Mouse (Mus musculus) cerebellum, adult 11-12 months (tissue): ENCODE data around the gene Luzp1.
A peak's percentile ranks its signal among the peaks of the same experiment; 100 is the strongest.

ENCODE experiments used
- DNase-seq: peaks from one replicate; pipeline ENCODE4 v3.0.0; 2022

Luzp1 gene

GRCm38 (mm10) chr4:136462839-136463178 lies 6.8 kb upstream of the Luzp1 start:
- DNase-seq = peak; percentile 47

GRCm38 (mm10) chr4:136463436-136463835 lies 6.1 kb upstream of the Luzp1 start:
- peak; percentile 33 for DNase-seq

- DNase-seq = peak; percentile 87
Measured at GRCm38 (mm10) chr4:136466226-136466625, 3.3 kb upstream of the Luzp1 start.

GRCm38 (mm10) chr4:136468553-136469327 lies 821 bp upstream of the Luzp1 start:
- DNase-seq = peak; percentile 80

GRCm38 (mm10) chr4:136469941-136470346 lies 383 bp downstream of the Luzp1 start:
- DNase-seq = no peak

GRCm38 (mm10) chr4:136470347-136471071 lies 948 bp downstream of the Luzp1 start:
- peak; percentile 58 for DNase-seq

- DNase-seq = no peak
Measured at GRCm38 (mm10) chr4:136476692-136477091, 7.1 kb downstream of the Luzp1 start.

GRCm38 (mm10) chr4:136486549-136486948 lies 17.0 kb downstream of the Luzp1 start:
- DNase-seq = no peak

GRCm38 (mm10) chr4:136495993-136496392 lies 26.4 kb downstream of the Luzp1 start:
- DNase-seq = no peak

- DNase-seq = no peak
Measured at GRCm38 (mm10) chr4:136505426-136506215, 36.1 kb downstream of the Luzp1 start.

GRCm38 (mm10) chr4:136509857-136510256 lies 40.3 kb downstream of the Luzp1 start:
- no peak for DNase-seq

- no peak for DNase-seq
Measured at GRCm38 (mm10) chr4:136511708-136512107, 42.1 kb downstream of the Luzp1 start.

GRCm38 (mm10) chr4:136512905-136513304 lies 43.3 kb downstream of the Luzp1 start:
- peak; percentile 13 for DNase-seq

GRCm38 (mm10) chr4:136518141-136518540 lies 48.6 kb downstream of the Luzp1 start:
- no peak for DNase-seq

- DNase-seq = no peak
Measured at GRCm38 (mm10) chr4:136518576-136518975, 49.0 kb downstream of the Luzp1 start.

- DNase-seq = no peak
Measured at GRCm38 (mm10) chr4:136519866-136520265, 50.3 kb downstream of the Luzp1 start.

- DNase-seq = no peak
Measured at GRCm38 (mm10) chr4:136521898-136522297, 52.3 kb downstream of the Luzp1 start.

GRCm38 (mm10) chr4:136524309-136524708 lies 54.7 kb downstream of the Luzp1 start:
- DNase-seq = no peak

GRCm38 (mm10) chr4:136526412-136526811 lies 56.9 kb downstream of the Luzp1 start:
- peak; percentile 46 for DNase-seq

- DNase-seq = peak; percentile 55
Measured at GRCm38 (mm10) chr4:136545151-136545550, 75.6 kb downstream of the Luzp1 start.

GRCm38 (mm10) chr4:136546279-136547045 lies 76.9 kb downstream of the Luzp1 start:
- DNase-seq = no peak

GRCm38 (mm10) chr4:136547721-136548120 lies 78.2 kb downstream of the Luzp1 start:
- DNase-seq = no peak

- peak; percentile 43 for DNase-seq
Measured at GRCm38 (mm10) chr4:136548381-136548801, 78.8 kb downstream of the Luzp1 start.
